ENCODE assay signal across 7 mouse cellular contexts in the genomic region with DNA sequence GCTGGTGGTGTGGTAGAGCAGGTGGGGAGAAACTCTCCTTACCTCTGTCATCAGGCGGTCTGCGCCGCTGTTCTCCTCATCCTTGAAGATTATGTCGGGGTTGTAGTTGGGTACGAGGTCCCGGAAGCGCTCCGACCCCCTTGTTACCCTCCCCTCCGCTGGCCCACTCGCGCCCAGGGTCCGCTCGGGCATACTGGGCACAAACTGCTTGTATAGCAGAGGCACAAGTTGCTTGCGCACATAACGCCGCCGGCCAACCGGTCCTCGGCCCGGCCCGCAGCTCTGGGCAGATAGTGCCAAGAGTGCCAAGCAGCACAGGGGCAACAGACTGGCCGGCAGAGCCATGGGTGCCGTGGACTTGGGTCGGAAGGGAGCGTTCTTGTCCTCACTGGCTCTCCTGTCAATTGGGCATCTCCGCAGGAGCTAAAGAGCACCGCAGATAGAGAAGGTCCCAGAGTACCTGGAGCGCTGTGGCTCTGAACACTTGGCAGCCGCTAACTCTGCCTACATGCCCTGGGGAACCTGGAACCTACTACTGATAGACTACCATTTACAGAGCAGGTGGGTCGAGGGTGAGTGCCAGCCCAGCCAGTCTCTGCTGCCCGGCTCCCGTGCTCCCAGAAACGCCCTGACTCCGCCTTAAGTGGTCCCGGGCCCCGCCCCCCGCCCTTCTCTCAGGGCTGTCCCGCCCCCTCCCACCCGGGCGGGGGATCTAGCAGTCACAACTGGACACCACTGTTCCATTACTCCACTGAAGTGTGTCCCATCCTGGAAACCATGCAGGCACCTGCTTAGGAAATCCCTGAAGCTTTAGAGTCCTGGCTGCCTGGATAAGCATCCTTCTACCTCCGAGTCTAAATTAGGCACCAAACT. TPM values are rescaled to one million over a fixed set of nuclear protein-coding genes. Genes with fewer than 3 reads are reported as not detected.
DNase-seq lines count a peak whose midpoint lies in the region; ATAC-seq lines count a peak whose summit lies in the region.

A gene (minus strand): TSS at position 613 of the 873 bp plus-strand sequence.

- H3K36me3 ChIP-seq in hindbrain, embryonic 13.5 days, result peaks cover 9% of the 10 kb centered on the region
- H3K36me3 ChIP-seq in liver, embryonic 15.5 days (replicated peaks), result no peaks in the 10 kb centered on the region
- H3K36me3 ChIP-seq in stomach, embryonic 15.5 days, result 0 out of 2 replicates have a peak, but pooled peaks cover 3% of the 10 kb centered on the region

- peaks cover 43% of the 10 kb centered on the region for H3K4me1 ChIP-seq in hindbrain, embryonic 13.5 days (replicated peaks)
- peaks cover 52% of the 10 kb centered on the region for H3K4me1 ChIP-seq in liver, embryonic 15.5 days (replicated peaks)
- H3K4me1 ChIP-seq in stomach, embryonic 15.5 days, result peaks cover 39% of the 10 kb centered on the region

- H3K9me3 ChIP-seq in hindbrain, embryonic 13.5 days, result no peaks in the 10 kb centered on the region
- H3K9me3 ChIP-seq in liver, embryonic 15.5 days (replicated peaks), result no peaks in the 10 kb centered on the region
- H3K9me3 ChIP-seq in stomach, embryonic 15.5 days, result no peaks in the 10 kb centered on the region

- WGBS in hindbrain, embryonic 13.5 days, result under 1% methylated on average over 40 of the region's 41 CpGs
- WGBS in liver, embryonic 15.5 days (ENCODE audit: insufficient replicate concordance), result 2% methylated on average over 41 of the region's 41 CpGs
- WGBS in stomach, embryonic 15.5 days, result 1% methylated on average over 41 of the region's 41 CpGs

- DNase-seq in Muller cell, postnatal 12 days (ENCODE audit: inconsistent ontology term), result peak; percentile 61
- peak; percentile 68 for DNase-seq in embryo, embryonic 11 days
- DNase-seq in gastrocnemius, postnatal 4 days (ENCODE audit: low spot score in 2 of 2), result no peak
- no peak for DNase-seq in urinary bladder, adult 18-20 months (ENCODE audit: low spot score in 2 of 2)

- no peak for ATAC-seq in hindbrain, embryonic 13.5 days (ENCODE audit: low FRiP score)
- ATAC-seq in liver, embryonic 15.5 days (ENCODE audit: insufficient read depth), result no peak
- ATAC-seq in stomach, embryonic 15.5 days (ENCODE audit: insufficient read depth, low FRiP score, low read depth), result no peak

- H3K9ac ChIP-seq in hindbrain, embryonic 13.5 days, result peak within 1 kb of the TSS; percentile 43; the same call in 1 of the 2 replicates
- no peak within 1 kb of the TSS for H3K9ac ChIP-seq in liver, embryonic 15.5 days
- no peak within 1 kb of the TSS for H3K9ac ChIP-seq in stomach, embryonic 15.5 days

- peak within 1 kb of the TSS; percentile 44 for H3K4me2 ChIP-seq in hindbrain, embryonic 13.5 days
- H3K4me2 ChIP-seq in liver, embryonic 15.5 days, result peak within 1 kb of the TSS; percentile 32
- H3K4me2 ChIP-seq in stomach, embryonic 15.5 days, result peak within 1 kb of the TSS; percentile 48

- H3K27me3 ChIP-seq in hindbrain, embryonic 13.5 days, result peaks cover 81% of the 10 kb centered on the region
- peaks cover 83% of the 10 kb centered on the region for H3K27me3 ChIP-seq in liver, embryonic 15.5 days
- peaks cover 69% of the 10 kb centered on the region for H3K27me3 ChIP-seq in stomach, embryonic 15.5 days (replicated peaks)

- H3K27ac ChIP-seq in hindbrain, embryonic 13.5 days, result no peak within 1 kb of the TSS
- no peak within 1 kb of the TSS for H3K27ac ChIP-seq in liver, embryonic 15.5 days (replicated peaks)
- no peak within 1 kb of the TSS for H3K27ac ChIP-seq in stomach, embryonic 15.5 days

- H3K4me3 ChIP-seq in hindbrain, embryonic 13.5 days, result peak within 1 kb of the TSS; percentile 22
- H3K4me3 ChIP-seq in liver, embryonic 15.5 days (replicated peaks), result 0 out of 2 replicates have a peak within 1 kb of the TSS, but pooled peaks have one; percentile 5
- H3K4me3 ChIP-seq in stomach, embryonic 15.5 days (replicated peaks), result peak within 1 kb of the TSS; percentile 23

RNA-seq across cellular contexts. Expression of the gene that starts here (rescaled TPM):
- 1.7 and 2.2 TPM in 2 replicates for polyA plus RNA-seq in hindbrain, embryonic 13.5 days (2015; fragmentation: Nextera tagmentation; extraction: Ambion mirVana)
- 0.08 and 0.12 TPM in 2 replicates for polyA plus RNA-seq in liver, embryonic 15.5 days (2015; fragmentation: Nextera tagmentation; extraction: Ambion mirVana)
- polyA plus RNA-seq in stomach, embryonic 15.5 days (2015; fragmentation: Nextera tagmentation; extraction: Ambion mirVana), result 0.71 and 1.0 TPM in 2 replicates
- 1 to 10 TPM; 5.0 to 7.8 TPM for total RNA-seq in gastrocnemius, postnatal 4 days (2021)

Comparison
In these comparisons a context has a peak if more than half of its experiments do, and no peak if none do; other contexts are left out.
1. DNase-seq: peak in Muller cell, postnatal 12 days (single experiment) and embryo, embryonic 11 days (single experiment); none in gastrocnemius, postnatal 4 days (0 of 2) and urinary bladder, adult 18-20 months (0 of 2).
2. Peak in every context shown above with its lines, with median percentiles within 50 percentile points of each other: H3K4me2 ChIP-seq and H3K4me3 ChIP-seq.